Mouse (Mus musculus): ENCODE measurements around the gene 4933434E20Rik.

The 4933434E20Rik gene

DNA sequence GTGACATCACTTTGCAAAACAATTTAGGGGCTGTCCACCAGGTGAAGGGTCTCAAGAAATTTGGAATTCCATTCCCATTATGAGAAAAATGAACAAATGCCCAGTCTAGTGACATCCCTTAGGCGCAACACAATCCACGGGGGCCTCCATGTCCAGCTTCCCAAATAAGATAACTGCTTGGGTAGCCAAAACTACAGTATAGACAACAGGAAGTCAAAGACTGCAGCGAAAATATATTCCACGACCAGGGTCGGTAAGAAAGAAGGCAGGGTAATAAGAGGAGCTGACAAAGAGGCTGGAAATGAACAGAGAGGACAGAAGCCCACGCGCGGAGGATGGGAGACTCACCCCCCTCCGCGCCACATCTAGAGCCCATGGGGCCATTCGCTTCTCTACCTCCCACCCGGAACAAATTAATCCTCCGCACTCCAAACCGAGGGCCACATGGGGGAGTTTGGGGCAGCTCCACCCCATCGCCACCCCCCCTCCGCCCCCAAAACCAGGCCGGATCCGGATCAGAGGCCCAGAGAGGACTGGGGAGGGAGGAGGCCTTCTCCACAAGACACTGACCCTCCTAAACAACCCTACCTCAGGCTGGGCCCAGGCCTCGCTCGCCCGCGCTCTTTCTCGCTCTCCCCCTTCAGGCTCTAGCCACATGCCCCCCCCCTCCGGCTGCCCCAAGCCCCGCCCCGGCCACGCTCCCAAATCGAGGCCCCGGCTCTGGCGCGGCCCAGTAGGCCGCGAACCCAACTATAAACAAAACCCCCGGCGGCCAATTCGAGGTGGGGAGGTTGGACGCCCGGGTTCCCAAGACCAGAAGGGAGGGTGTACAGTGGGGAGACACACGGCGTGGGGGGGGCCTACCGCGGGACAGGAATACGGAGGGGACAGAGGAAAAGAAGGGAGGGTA, at the start of gene 4933434E20Rik:
4933434E20Rik (plus strand) TSS at position 196 of the 910 bp plus-strand sequence.
- peak; percentile 13 for DNase-seq (ENCODE audit: low read depth)

DNA sequence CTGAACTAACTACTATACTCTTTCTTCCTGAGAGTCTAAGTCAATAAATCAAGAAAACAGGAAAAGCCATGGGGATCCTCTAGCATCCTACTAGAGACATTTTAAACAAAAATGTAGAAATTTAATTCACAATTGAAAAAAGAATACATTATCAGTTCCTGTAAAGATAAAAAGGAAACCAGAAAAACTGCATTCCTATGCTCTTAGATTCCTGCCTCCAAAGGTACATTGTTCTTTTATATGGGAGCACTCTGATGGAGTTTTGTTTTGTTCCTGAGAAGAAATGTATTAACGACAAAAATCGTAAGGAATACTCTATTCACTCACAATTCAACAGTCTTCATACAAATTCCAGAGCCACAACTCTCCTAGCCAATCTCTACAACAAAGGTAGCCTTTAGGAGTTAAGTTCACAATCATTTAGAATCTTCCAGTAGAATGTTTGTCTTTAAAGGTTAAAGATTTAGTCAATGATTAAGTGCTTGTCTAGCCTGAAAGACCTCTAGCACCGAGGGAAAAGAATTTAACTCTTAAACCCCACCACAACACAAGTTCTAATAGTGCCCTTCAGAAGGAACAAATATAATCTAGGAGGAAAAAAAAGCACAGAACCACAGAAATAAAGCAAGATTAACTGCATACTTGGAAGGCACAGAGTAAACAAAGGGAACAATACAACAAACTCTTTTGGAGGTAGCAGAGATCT, 47.2 kb upstream of the 4933434E20Rik start:
- DNase-seq (ENCODE audit: low read depth): no peak

DNA sequence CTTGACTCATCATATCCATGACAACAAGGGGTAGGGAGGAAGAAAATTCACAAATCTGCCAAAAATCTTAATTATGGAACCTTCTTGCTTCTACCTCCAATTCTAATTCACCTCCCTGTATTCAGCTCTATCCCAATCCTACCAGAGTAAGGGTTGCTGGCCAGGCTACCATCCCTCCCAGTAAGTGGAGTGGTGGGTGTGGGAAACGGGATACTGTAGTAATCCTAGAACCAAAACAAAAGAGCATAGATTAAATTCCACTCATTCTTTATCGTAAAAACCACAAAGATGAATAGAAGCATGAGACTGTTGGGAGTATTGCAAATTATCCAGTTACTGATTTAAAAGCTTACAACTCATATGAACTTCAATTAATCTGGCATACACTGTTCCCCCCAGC, 41.1 kb upstream of the 4933434E20Rik start:
- DNase-seq (ENCODE audit: low read depth): no peak

DNA sequence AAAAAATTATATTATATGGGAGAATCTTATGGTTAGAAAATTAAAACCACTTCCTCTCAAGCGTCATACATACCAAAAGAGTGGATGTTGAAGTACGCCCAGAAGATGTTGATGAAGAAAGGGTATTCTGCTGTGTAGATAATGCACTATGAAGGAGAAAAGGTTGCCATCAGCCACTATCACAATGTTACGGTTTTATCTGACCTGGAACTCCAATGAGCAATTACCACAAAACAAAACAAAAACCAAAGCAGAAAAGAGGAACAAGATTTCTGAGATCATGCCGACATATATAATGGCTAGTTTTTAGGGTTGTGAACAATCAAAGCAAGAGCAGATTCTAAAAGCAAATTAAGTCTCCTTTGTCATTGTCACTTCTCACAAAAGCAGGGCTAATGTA, 34.8 kb upstream of the 4933434E20Rik start:
- no peak for DNase-seq (ENCODE audit: low read depth)

DNA sequence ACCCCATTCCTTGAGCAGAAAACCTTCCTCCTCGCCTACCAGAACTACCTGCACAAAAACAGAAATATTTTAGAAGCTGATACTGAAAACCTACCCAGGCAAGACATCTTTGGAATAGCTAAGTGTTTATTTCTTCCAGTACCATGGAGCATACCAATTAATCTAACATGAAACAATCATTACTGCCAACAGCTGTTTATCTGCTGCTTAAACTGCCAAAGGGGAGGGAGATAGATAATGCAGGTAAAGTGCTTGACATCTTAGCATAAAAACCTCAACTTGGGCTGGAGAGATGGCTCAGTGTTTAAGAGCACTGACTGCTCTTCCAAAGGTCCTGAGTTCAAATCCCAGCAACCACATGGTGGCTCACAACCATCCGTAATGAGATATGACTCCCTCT, 16.8 kb upstream of the 4933434E20Rik start:
- DNase-seq (ENCODE audit: low read depth): no peak

DNA sequence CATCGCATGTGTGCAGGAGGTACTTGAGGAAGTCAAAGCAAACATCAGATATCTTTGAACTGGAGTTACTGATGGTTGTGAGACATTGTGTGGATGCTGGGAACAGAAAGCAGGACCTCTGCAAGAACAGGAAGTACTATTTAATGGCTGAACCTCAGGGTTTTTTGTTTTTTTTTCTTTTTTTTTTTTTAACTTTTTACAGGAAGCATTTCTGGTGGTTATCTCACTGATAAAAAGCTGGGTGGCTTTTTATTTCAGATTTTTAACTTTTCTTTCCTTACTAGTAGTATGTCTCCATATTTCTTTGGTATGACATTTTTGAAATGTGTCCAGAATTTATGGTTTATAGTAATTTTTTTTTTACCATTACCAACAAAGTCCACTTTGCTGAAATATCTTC, 15.2 kb upstream of the 4933434E20Rik start:
- DNase-seq (ENCODE audit: low read depth): no peak

DNA sequence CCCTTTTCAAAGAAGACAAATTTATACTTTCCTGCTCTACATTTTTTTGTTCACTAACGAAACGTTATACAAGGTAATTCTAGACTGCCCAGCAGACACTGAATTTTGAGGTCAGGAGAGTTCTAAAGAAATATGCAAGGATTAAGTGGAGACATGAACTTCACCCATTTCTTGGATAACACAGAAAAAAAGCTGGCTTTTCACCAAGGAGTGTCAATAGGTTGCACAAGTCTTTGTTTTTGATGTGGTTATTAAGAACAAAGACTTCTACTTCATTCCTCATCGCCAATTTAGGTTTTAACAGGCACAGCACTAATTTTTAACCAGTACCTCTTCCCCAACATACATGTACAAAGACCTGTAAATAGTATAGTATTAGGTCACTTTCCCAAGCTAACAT, 1.7 kb upstream of the 4933434E20Rik start:
- DNase-seq (ENCODE audit: low read depth): no peak

DNA sequence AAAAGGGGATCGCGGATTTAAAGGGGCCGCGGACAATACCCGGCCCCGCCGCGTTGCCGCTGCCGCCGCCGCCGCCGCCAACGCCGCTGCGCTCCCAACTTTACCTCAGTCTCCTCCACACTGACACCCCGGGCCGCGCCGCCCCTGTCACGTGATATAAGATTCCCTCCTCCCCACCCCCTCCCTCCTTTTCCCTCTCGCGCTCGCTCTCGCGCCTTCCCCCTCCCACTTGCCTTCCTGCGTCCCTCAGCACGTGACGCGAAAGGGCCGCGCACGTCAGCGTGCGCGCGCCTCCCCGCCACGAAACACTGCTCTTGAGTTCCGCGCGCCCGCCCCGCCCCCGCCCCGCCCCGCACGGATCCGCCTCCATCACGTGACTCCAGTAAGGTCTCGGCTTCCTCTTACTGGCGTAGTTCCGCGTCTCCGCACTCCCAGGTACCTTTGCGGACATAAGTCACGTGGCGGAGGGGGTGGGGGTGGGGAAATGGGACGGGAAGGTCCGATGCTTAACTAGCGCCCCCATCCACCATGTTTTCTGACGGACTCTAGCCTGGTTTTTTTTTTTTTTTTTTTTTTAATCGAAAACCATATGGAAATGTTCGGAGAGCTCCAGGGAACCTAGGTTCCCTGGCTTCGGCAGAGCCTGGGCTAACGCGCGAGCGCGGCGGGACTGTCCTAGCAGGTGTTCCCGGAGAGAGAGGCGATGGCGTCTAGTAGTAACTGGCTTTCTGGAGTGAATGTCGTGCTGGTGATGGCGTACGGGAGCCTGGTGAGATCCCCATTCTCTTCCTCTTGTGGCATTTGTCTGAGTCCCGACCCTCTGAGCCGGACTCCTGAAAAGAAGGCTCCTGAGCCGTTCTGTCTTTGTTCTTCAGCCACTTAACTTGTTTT, 1.2 kb downstream of the 4933434E20Rik start, which contains the start of gene Ubap2l:
Ubap2l (minus strand) TSS at position 278 of the 891 bp plus-strand sequence.
- peak; percentile 93 for DNase-seq (ENCODE audit: low read depth)

DNA sequence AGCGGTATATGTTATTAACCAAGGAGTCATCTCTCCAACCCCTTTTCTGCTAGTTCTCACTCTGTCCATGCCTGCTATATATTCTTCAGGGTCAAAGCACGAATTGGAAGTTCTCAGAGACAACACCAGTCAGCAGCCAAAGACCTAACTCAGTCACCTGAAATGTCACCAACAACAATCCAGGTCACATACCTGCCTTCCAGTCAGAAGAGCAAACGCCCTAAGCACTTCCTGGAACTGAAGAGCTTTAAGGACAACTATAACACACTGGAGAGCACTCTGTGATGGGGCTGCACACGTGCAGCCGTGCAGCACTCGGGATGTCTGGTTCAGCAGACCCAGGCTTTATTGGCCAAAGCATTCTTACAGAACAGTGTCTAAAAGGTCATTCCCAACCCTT, 10.1 kb downstream of the 4933434E20Rik start:
- DNase-seq (ENCODE audit: low read depth): no peak

DNA sequence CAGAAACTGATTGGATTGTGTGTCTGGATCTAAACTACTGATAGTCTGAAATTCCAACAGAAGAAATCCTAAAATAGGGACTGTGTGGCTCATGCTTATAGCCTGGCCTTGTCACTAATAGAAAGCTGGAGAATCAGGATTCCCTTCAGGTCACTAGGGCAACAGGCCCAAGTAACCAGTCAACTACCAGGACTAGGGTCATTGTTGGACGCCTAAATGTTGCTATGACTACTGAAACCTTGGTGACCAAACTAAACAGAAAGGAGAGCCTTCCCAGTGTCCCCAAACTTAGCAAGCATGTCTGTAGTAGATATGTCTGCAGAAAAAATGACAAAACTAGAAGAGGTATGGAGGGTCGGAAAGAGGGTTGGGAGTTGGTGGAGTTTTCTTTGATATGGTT, 11.1 kb downstream of the 4933434E20Rik start:
- no peak for DNase-seq (ENCODE audit: low read depth)

DNA sequence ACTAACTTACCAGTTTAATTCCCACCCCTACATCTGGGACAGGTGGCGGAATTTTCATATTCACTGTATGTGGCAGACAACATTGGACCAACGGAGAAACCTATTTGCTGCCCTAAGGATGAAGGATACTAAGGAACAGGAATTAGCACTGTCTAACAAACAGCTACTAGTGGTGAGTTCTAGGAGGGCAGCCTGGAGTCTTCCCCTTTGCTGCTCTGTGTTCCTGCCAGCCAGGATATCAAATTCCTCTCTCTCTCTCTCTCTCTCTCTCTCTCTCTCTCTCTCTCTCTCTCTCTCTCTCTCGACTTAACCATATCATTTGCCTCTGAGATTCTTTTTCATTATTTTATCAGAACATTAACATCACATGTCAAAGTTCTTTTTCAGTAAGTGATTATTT, 12.9 kb downstream of the 4933434E20Rik start:
- DNase-seq (ENCODE audit: low read depth): no peak

DNA sequence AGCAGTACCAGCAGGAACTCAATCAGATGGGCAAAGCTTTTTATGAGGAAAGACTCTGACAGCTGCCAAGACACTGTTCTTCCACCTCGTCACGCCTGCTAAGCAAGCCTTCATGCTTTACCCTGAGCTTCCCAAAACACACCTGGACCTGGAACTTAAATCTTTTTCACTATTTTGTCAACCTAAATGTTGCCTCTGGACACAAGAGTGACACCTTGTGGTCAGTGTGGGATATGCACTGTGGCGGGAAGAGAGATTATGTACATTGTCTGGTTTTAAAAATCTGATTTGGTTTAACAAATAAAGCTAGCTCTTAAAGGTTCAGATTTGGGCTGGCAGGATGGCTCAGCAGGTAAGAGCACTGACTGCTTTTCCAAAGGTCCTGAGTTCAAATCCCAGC, 14.1 kb downstream of the 4933434E20Rik start:
- DNase-seq (ENCODE audit: low read depth): no peak

DNA sequence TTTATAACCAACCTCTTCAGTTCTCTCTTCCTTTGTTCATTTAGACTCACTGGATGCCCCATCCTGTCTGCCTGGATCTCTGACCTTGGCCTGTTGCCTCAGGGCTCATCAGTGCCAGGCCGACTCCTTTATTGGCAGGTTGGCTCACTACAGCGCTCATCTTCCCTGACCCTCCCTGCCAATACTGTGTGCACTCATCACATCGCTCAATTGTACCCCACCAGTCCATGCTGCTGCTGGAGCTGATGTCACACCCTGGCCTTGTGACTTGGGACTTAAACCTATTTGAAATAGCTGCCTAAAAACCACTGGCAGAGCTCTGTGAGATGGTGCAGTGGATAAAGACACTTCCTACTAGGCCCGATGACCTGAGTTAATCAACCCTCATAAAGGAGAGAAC, 16.4 kb downstream of the 4933434E20Rik start:
- DNase-seq (ENCODE audit: low read depth): no peak

DNA sequence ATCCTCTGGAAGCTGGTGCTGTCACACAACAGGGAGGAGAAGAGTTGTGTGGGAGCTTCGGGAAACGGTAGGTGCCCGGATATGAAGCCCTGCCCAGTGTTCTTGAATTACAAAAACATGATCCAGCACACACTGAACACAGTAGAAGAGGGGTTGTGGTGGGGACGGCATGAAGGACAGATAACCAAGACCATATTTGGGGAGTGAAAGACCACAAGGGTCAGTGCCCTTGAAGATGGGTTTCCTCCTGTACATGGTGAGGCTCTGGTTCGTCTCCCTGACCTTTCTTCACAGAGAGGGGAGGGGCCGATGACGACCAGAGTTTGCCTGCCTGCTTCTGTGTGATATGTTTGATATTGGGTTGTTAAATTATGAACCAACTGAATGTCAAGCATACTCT, 18.3 kb downstream of the 4933434E20Rik start:
- DNase-seq (ENCODE audit: low read depth): no peak

DNA sequence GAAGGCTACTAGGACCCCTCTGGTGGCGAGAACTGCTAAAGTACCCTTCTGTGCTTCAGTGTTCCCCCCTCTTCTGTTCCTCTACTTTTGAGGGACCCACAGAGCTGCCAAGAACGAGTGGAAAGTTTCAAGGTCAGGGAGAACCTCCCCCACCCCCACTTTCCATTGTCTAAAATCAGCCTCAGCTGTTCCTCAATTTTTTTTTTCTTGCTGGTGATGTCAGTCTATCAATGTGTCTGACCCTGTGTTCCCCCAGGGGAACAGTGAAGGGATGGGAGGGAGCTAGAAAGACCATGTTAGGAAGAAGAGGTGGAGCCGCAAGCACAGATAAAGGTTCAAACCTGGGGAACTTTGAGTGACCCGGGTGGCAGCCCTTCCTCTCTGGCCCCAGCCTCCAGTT, 20.9 kb downstream of the 4933434E20Rik start, which contains the start of gene Tpm3:
Tpm3 (plus strand) TSS at position 356 of the 400 bp plus-strand sequence.
- no peak for DNase-seq (ENCODE audit: low read depth)

DNA sequence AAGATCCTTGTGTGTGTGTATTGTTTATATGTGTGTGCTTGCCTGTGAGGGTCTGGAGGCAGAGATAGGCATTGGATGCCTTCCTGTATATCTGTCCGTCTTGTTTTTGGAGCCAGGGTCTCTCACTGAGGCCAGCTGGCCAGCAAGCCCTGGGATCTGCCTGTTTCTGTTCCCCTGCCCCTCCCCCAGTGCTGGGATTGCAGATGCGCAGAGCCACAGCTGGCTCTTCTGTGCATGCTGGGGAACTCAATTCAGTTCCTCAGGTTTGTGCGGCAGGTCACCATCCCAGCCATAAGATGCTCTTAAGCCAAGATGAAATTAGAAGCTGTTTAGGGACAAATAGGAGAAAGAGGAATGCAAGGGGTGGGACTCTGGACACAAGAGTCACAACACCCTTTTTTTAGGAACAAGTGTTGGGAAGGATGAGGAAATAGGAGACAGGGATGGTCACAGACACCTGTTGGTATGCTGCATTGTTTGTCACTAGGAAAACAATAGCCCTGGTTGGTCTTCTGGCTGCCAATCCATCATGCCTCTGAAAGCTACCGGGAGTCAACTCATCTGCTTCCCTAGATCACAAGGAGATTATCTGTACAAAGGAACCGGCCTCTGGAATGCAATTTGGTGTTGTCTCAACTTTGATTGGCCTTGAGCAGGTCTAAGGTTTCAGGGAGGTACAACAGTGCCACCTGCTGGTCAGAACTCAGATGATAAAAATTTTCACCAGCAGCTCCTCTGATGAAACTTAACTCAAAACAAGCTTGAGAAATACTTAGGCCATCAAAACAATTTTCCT, 25.7 kb downstream of the 4933434E20Rik start:
- DNase-seq (ENCODE audit: low read depth): peak; percentile 73

DNA sequence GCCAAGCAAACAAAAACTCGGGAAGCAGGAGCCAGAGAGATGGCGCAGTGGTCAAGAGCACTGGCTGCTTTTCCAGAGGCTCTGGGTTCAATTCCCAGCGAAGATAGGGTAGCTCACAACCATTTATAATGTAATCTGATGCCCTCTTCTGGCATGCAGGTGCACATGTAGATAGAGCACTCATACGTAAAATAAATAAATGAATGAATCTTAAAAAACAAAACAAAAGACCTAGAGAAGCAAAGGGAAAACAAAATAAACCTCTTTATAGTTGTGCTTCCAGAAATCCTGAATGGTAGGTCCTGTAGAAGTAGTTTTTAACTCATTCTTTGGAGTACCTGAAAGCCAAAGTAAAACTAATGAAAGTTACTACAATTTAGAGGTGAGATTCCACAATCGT, 26.8 kb downstream of the 4933434E20Rik start:
- DNase-seq (ENCODE audit: low read depth): no peak

DNA sequence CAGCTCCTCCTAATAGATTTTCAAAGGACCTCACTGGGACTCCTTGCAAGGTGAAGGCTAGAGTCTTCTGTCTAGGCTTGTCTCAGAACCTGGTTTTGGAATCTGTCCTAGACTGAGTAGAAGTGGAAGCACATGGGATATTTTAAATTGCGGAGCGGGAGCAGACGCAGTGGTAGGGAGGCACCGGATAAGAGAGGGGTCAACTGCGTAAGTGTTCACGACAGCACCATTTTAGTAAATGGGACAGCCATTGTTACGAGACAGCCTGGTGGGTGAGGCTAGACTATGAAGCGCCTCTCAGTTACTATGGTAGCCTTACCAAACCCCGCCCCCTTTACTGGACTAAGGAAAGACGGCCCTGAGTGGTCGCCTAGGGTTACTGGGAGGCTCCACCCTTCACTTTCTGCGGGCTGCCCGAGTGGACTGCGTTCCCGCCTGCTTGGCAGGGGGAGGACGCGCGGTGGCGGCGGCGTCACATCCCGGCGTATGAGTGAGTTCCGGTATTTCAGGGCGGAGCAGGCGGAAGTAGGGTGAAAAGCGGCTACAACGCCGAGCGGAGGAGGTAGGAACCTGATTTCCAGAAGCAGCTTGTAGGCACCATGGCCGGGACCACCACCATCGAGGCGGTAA, 27.8 kb downstream of the 4933434E20Rik start:
- peak; percentile 93 for DNase-seq (ENCODE audit: low read depth)

DNA sequence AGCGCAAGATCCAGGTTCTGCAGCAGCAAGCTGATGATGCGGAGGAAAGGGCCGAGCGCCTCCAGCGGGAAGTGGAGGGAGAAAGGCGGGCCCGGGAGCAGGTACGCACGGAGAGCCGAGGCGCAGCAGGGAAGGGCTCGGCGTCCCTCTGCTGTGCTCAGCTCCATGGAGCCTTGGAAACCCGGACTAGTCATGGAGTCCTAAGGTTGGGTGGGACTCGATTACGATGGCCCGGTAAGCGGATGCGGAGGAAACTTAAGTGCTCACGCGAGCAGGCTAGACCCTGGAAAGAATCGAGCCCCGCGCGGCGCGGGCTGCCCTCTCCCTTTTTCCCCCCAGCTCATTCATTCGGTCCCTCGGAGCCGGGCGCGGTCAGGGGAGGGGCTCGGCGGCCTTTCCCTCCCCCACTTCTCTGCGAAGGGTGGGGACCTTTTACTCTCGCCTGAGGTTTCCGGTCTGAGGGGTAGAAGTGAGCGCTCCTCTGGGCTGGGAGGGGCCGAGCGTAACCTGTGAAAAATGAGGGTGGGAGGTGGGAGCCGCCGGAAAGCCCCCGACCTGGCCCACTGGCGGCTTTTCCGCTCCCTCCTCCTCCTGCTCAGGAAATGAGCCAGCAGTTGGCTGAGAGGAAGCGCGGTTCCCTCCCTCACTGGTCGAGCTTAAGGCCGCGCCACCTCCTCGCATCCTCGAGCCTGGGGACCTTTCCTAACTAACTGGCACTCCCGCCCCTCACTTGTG, 28.5 kb downstream of the 4933434E20Rik start:
- peak; percentile 27 for DNase-seq (ENCODE audit: low read depth)

DNA sequence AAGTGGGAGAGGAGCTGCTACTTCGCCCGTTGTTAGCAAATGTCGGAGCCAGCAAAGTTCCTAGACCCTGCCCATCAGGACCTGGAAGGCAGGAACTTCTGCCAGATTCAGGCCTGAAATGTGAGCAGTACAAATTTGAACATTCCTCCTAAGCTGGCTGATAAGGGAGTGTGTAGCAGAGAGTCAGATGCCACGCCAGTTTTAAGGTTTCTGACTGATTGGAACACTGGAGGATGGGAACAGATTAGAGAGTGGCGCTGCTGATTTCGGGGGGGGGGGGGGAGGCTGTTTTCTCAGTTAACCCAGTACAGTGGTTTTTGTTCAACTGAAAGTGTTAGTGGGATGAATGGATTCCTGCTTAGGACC, 29.0 kb downstream of the 4933434E20Rik start:
- DNase-seq (ENCODE audit: low read depth): no peak
